In genomic region chr12:40257226-40257625, GRCm38 (mm10) we compare ENCODE assay signal across 8 mouse cellular contexts. TPM values are rescaled to one million over a fixed set of nuclear protein-coding genes. Genes with fewer than 3 reads are reported as not detected.
A peak's percentile ranks its signal among the peaks of the same experiment; 100 is the strongest.
DNase-seq lines count a peak whose midpoint lies in the region; ATAC-seq and TF ChIP-seq lines count a peak whose summit lies in the region.

No protein-coding gene starts in this region.

- peak; percentile 36 to 68 for DNase-seq in spleen, adult 18-20 months
- no peak for DNase-seq in spleen, adult 12 weeks (ENCODE audit: low spot score)
- DNase-seq in embryo, embryonic 10.5 days (ENCODE audit: low spot score): peak; percentile 88
- peak; percentile 72 to 75 for DNase-seq in gastrocnemius, postnatal 36 days
- DNase-seq in liver: peak; percentile 67
- peak; percentile 64 to 72 for DNase-seq in natural killer cell, adult 2 months (ENCODE audit: low spot score in 2 of 2)
- peak; percentile 76 for DNase-seq in stomach, postnatal 0 days (ENCODE audit: low spot score)

- no peak for TF ChIP-seq EP300 in stomach, postnatal 0 days (optimal IDR thresholded peaks at IDR 0.05)

- no peak overlapping the region for H3K4me3 ChIP-seq in kidney, embryonic 14.5 days (ENCODE audit: low read length)
- H3K4me3 ChIP-seq in stomach, postnatal 0 days (ENCODE audit: low read depth, low read length): no peak overlapping the region

- WGBS in kidney, embryonic 14.5 days: 3% methylated on average over 8 of the region's 8 CpGs
- WGBS in stomach, postnatal 0 days: under 1% methylated on average over 8 of the region's 8 CpGs

- no peaks in the 10 kb centered on the region for H3K27me3 ChIP-seq in kidney, embryonic 14.5 days (ENCODE audit: control insufficient read depth, insufficient read depth, low read length)
- no peaks in the 10 kb centered on the region for H3K27me3 ChIP-seq in stomach, postnatal 0 days (ENCODE audit: control insufficient read depth, insufficient read depth, low read length)

- H3K4me1 ChIP-seq in kidney, embryonic 14.5 days (ENCODE audit: control insufficient read depth, insufficient read depth, low read length): no peaks in the 10 kb centered on the region
- no peaks in the 10 kb centered on the region for H3K4me1 ChIP-seq in stomach, postnatal 0 days (replicated peaks; ENCODE audit: control insufficient read depth, insufficient read depth)

- no peak overlapping the region for H3K4me2 ChIP-seq in kidney, embryonic 14.5 days (replicated peaks; ENCODE audit: low read depth, low read length)
- no peak overlapping the region for H3K4me2 ChIP-seq in stomach, postnatal 0 days (replicated peaks; ENCODE audit: low read depth)

- H3K9ac ChIP-seq in kidney, embryonic 14.5 days (ENCODE audit: low read depth, low read length): no peak overlapping the region
- H3K9ac ChIP-seq in stomach, postnatal 0 days (ENCODE audit: low read length): no peak overlapping the region

- no peaks in the 10 kb centered on the region for H3K36me3 ChIP-seq in kidney, embryonic 14.5 days (ENCODE audit: control insufficient read depth, insufficient read depth, low read length)
- H3K36me3 ChIP-seq in stomach, postnatal 0 days (ENCODE audit: control insufficient read depth, insufficient read depth, low read length): no peaks in the 10 kb centered on the region

- intact Hi-C loops in gastrocnemius, postnatal 36 days (cut with DNase I): loop anchor here (5.0 kb wide), 4 partner anchors 190 to 565 kb away; partner anchors contain the start of genes Dock4 and Zfp277

- TF ChIP-seq CTCF in stomach, postnatal 0 days (IDR thresholded peaks at IDR 0.05; ENCODE audit: low read depth): peak; percentile 98

- no peak overlapping the region for H3K27ac ChIP-seq in kidney, embryonic 14.5 days (ENCODE audit: low read depth, low read length)
- H3K27ac ChIP-seq in stomach, postnatal 0 days (replicated peaks): no peak overlapping the region

- ATAC-seq in kidney, embryonic 14.5 days (ENCODE audit: low FRiP score, low TSS enrichment): peak; percentile 64; the same call in 1 of the 2 replicates
- ATAC-seq in stomach, postnatal 0 days (ENCODE audit: low FRiP score, low TSS enrichment): 0 out of 2 replicates have a peak, but pooled peaks have one; percentile 73

- H3K9me3 ChIP-seq in kidney, embryonic 14.5 days (ENCODE audit: control insufficient read depth, low read length): no peaks in the 10 kb centered on the region
- no peaks in the 10 kb centered on the region for H3K9me3 ChIP-seq in stomach, postnatal 0 days (ENCODE audit: control insufficient read depth, low read length)

RNA-seq across cellular contexts. Expression of gene Ifrd1, which starts 8.9 kb away (rescaled TPM):
- 100 to 1,000 TPM in 1 of 2 experiments, 10 to 100 TPM in 1; 91.4 to 119 TPM for total RNA-seq in gastrocnemius, postnatal 36 days (2021)
- polyA plus RNA-seq in kidney, embryonic 14.5 days (2014; fragmentation: Nextera tagmentation; extraction: Ambion mirVana): 128 and 131 TPM in 2 replicates
- polyA plus RNA-seq in stomach, postnatal 0 days (2015; fragmentation: Nextera tagmentation; extraction: Ambion mirVana): 122 TPM in 2 replicates

RNA-seq across cellular contexts. Expression of gene Lsmem1, which starts 57.9 kb away (rescaled TPM):
- 10 to 100 TPM; 49.2 to 57.7 TPM for total RNA-seq in gastrocnemius, postnatal 36 days (2021)
- polyA plus RNA-seq in kidney, embryonic 14.5 days (2014; fragmentation: Nextera tagmentation; extraction: Ambion mirVana): not detected in 2 replicates
- 0.11 TPM in 1 of 2 replicates, not detected in the other for polyA plus RNA-seq in stomach, postnatal 0 days (2015; fragmentation: Nextera tagmentation; extraction: Ambion mirVana)
